Mouse (Mus musculus): Measurements from ENCODE around the gene Trcg1.
"Not testable (repeated sequence)": the region's sequence is repeated elsewhere in the genome, so short reads cannot be mapped to it uniquely, and the experiment has no call there.

Trcg1 gene

DNA sequence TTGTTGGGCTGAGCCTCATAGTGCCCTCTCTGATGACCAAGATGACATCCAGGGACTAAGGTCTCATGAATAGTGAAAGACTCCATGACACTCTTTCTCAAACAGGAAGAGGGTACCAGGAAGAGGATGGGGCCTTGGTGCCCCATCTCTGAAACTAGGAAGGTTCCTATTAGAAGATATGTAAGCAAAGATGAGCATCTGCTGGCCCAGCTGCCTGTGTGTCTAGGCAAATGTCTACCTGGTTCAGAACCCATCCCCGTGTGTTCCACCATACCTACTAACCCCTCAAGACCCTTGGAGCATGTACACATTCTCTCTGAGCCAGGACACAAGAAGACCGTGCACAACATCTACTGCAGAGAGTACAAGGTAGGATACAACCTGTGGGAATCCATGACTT is at the start of gene Trcg1:
Gene Trcg1, plus strand, starts transcription at position 301 of the 400 bp plus-strand sequence.
- no peak for DNase-seq (ENCODE audit: low spot score in 2 of 2)

GRCm38 (mm10) chr9:57196708-57197107 is 39.6 kb upstream of the Trcg1 start:
- DNase-seq (ENCODE audit: low spot score in 2 of 2) = no peak

- no peak for DNase-seq (ENCODE audit: low spot score in 2 of 2)
Measured at GRCm38 (mm10) chr9:57197414-57197813, 38.9 kb upstream of the Trcg1 start.

DNA sequence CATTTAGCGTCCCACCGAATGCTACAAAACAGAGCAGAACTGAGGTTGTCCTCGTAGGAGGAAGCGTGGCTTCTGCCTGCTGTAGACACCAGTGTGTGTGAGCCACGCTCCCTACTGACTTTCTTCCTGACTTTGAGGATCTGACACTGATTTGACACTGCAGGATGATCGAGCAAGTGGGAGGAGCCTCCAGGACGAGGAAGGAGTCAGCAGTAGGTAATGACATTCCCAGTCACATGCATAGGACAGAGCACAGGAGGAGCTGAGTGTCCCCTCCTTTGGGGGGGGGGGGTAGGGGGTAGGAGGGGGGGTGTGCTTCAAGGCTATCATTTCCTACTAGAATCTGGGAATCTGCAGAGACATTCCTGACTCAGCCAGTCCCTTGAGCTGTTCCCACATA is 33.4 kb upstream of the Trcg1 start:
- DNase-seq (ENCODE audit: low spot score in 2 of 2) = no peak

DNA sequence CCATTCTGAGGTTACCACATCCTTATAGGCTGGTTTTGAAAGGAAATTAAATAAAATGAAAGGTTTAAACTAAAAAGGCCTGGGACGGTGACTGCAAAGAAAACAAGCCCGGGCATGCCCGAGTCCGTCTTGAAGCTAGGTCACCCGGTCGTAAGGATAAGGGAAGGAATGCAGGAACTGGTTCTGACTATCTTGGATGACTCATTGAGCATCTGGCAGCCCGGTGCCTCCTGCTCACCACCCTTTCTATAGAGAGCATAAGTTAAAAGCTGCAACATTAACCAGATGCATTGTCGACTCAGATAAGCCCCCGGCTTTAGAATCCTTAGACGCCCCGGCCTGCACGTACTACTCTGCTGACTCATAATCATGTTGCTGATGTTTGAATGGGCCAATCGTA is 32.8 kb upstream of the Trcg1 start:
- peak in 1 of 2 experiments; percentile 3 for DNase-seq (ENCODE audit: low spot score in 2 of 2)

- DNase-seq (ENCODE audit: low spot score in 2 of 2) = no peak
Measured at GRCm38 (mm10) chr9:57206896-57207295, 29.5 kb upstream of the Trcg1 start.

DNA sequence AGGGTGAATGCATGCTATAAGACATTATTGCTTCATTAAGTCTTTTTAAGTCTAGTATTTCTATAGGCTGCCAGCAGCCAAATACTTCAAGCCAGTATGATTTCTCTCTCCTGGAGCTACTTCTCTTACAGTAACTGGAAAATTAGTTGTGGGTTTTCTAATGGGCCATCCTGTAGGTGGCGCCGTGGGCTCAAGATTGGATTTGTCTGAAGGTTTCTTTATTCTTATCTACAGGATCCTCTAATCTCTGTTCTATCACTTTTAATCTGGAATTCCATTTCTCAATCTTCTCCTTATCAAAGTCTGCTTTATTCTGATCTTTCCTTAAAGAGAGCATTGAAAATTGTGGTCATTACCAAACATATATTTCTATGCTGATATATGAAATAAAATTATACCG is 27.0 kb upstream of the Trcg1 start:
- peak; percentile 47 to 50 for DNase-seq (ENCODE audit: low spot score in 2 of 2)

DNA sequence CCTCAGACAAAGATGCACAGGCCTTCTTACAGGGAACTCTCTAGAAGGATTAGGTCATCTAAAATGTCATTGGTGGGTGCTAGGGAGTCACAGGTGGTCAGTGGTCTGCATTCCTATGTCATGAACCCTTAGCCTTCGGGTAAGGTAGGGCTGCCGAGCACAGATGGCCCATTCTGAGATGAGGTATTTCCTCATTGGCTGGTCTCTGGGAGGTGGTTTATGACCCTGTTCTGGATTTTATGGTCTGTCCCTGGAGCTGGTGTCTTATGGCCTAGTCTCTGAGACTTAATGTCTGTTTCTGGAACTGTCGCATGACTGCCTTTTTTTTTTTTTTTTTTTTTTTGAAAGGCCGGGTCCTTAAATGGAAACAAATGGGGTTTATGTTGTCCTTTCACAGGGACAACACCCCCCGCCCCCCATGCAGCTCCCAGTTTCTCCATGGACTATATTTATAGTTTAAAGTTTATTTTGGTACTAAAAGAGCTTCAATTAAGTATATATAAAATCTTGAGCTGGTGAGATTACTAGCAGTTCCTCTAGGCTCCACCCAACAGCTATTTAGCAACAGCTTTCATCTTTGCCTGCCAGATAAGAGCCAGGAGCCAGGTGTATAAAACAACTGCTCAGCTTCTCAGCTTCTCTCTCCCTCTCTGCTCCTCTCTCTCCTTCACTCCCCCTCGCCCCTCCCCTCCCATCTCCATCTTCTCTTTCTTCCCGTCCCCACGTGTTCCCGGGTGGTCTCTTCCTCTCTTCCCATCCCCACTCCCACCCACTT is 23.7 kb upstream of the Trcg1 start:
- no peak for DNase-seq (ENCODE audit: low spot score in 2 of 2)

- DNase-seq (ENCODE audit: low spot score in 2 of 2) = no peak
Measured at GRCm38 (mm10) chr9:57214500-57214899, 21.9 kb upstream of the Trcg1 start.

DNA sequence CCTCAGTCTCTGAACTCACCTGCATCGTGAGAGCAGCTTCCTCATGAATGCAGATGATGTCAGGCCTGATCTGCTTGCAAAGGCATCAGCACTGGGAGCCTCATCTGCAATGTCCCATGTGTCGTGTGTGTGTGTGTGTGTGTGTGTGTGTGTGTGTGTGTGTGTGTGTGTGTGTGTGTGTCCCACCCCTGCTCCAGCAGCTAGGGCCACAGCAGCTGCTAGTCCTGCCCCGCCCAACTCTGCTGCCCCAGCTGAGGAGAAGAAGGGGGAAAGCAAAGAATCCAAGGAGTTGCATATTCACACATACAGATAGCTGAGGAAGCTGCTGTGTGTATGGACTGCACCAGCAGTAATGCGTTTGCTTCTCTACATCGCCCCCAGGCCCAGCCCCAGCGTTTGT is 19.1 kb upstream of the Trcg1 start:
- DNase-seq (ENCODE audit: low spot score in 2 of 2) = no peak

DNA sequence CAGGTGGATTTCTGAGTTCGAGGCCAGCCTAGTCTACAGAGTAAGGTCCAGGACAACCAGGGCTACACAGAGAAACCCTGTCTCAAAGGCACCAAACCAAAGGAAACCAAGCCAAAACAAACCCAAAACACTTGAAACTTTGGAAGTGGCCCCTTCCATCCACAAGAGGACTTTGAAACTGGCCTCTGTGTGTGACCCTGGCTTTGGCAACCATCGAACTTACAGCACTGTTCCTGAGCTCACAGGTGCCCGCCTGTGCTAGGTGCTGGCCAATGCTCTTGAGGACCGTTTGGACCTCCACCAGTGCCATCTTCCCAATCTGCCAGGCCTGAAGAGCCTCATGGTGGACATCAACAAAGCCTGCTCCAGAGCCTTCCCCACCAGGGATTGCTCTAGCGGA is 17.6 kb upstream of the Trcg1 start:
- no peak for DNase-seq (ENCODE audit: low spot score in 2 of 2)

GRCm38 (mm10) chr9:57219511-57219910 is 16.8 kb upstream of the Trcg1 start:
- DNase-seq (ENCODE audit: low spot score in 2 of 2) = no peak

GRCm38 (mm10) chr9:57220356-57220755 is 16.0 kb upstream of the Trcg1 start:
- peak; percentile 55 to 60 for DNase-seq (ENCODE audit: low spot score in 2 of 2)

- DNase-seq (ENCODE audit: low spot score in 2 of 2) = no peak
Measured at GRCm38 (mm10) chr9:57223341-57223740, 13.0 kb upstream of the Trcg1 start.

DNA sequence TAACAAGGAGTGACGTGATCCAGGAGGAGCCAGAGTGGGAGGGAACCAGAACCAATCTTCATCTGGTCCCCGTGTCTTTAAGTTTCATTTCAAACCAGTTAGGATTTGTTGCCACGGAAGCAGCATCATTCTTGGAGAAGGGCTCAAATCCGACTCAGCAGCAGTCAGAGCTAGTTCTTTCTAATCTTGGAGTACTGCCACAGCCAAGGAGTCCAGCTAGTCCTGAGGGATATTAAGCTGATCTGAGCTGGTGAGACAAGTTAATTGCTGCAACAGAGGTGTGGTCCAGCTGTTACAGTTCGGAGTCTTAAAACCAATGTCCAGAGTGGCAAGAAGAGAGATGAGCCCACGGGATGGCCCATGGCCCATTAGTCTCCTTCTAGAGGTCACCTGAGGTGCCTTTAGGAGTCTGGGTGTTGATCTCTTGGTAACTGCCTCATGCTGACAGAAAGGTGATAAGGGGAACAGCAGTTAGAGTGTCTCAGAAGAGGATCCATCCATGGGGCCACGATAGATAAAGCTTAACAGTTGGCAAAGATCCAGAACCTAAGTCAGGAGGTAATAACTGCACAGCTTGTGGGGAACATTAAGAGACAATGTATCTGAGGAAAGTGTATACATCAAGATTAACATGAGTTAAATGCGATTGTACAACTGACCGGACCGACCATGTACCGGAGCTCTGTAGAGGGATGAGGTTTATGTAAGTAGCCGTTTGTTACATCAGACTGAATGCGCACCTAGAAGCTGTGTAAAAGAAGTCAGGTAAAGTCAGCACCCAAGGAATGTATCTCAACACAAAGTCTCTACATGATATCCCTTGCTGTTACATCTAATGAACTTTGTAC is 10.4 kb upstream of the Trcg1 start:
- DNase-seq (ENCODE audit: low spot score in 2 of 2) = peak in 1 of 2 experiments; percentile 4

DNA sequence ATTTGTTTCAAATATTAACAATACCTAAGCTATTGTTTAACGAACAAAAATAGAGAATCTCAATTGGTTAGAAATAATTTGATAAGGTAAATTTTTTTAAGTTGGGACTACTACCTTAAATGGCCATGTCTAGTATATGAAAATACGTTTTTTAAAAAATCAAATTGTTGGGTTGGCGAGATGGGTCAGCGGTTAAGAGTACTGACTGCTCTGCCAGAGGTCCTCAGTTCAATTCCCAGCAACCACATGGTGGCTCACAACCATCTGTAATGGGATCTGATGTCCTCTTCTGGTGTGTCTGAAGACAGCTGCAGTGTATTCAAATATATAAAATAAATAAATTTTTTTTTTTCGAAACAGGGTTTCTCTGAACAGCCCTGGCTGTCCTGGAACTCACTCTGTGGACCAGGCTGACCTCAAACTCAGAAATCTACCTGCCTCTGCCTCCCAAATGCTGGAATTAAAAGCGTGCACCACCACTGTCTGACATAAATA is 9.7 kb upstream of the Trcg1 start:
- not testable (repeated sequence) for DNase-seq (ENCODE audit: low spot score in 2 of 2)

DNA sequence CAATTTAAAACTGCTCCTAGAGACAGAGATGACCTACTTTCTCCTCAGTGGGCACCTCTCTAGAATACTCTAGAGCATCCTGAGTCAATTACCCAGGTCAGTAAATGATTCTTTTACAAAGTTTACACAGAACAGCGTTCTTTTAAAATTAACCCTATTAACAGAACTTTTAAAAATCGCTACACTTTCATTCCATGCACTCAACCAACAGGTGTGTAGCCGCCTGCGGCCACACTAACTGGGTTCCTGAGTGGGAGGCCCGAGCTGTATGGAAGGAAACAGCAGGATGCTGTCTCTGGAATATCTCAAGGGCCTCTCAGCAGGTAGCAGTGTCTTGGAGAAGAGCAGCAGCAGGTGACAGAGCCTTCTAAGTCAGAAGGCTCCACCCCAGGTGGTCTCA is 9.2 kb upstream of the Trcg1 start:
- DNase-seq (ENCODE audit: low spot score in 2 of 2) = no peak

- DNase-seq (ENCODE audit: low spot score in 2 of 2) = no peak
Measured at GRCm38 (mm10) chr9:57228186-57228585, 8.2 kb upstream of the Trcg1 start.

DNA sequence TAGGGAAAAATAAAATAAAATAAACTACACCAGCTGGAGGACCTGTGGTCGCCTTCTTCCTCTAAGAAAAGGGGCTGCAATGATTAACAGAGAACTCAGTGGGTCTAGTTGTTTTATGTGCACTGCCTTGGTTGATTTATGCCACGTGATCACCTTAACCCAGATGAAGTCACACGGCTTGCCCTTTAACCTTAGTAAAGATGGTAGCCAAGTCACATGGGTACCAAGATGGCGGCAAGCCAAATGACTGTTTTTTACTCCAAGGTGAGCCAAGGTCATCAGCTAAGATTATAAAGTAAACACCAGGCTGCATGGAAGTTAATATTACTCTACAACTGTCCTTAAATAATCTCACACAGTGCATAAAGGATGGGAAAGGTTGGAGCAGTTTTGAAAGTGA is 6.6 kb upstream of the Trcg1 start:
- no peak for DNase-seq (ENCODE audit: low spot score in 2 of 2)

DNA sequence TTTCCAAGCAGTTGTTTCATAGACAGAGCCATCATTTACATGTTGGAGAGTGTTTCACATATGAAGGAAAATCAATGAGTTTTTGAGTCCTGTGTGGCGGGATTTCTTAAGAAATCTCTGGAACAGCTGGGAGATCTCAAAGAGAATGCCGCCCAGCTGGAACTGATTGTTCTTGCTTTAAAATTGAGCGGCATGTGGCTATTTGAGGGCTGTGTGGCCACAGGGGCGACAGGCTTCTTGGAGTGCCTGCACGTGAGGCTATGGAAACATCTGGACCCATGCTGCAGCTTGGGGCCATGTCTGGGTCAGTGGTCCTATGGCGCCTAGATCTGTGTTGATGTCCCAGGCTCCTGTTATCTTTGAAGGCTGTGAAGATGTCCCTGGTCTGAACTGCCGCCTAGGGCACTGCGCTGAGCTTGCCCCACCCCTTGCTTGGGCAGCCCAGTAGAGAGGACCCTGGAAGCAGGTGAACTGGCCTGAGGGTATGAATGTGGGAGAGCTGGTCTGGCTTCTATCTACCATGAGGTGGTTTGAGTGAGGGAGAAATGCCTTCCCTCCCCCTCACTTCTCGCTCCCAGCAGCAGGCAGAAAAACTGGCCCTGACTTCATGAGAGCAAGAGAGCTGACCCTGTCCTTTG is 6.1 kb upstream of the Trcg1 start:
- DNase-seq (ENCODE audit: low spot score in 2 of 2) = no peak

DNA sequence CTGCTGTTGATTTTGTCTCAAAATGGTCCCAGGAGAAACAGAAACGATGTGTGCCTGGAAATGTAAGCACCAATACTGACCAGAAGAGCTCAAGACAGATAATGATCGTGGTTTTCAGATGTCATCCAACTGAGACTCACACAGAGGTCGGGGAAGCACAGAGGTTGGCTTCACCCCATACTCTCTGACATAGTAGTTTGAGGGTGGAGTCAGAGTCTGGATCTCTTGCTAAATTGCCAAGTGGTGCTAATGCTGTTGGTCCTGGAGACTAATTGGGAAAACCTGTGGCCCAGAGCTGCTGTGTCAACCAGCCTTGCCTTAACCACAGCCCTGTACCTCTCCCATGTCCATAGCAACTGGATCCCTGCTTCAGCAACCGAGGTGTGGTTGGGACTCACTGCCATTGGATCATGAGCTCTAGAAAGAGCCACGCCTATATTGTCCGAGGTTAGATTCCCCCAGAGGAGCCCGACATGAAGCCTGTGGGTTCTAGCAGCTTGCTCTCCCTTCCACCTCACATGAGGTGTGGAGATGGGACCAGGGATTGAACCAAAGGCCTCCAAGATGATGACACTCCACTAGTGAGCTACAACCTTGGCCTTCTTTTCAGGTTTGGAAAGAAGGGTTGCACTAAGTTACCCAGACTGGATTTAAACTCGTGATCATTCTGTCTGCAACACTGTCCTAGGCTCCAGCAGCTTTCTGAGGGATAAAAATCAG is 4.7 kb upstream of the Trcg1 start:
- no peak for DNase-seq (ENCODE audit: low spot score in 2 of 2)

All from right cerebral cortex, adult 2 months (tissue).